Comparison of ENCODE assay signal across 8 mouse cellular contexts in the genomic region with DNA sequence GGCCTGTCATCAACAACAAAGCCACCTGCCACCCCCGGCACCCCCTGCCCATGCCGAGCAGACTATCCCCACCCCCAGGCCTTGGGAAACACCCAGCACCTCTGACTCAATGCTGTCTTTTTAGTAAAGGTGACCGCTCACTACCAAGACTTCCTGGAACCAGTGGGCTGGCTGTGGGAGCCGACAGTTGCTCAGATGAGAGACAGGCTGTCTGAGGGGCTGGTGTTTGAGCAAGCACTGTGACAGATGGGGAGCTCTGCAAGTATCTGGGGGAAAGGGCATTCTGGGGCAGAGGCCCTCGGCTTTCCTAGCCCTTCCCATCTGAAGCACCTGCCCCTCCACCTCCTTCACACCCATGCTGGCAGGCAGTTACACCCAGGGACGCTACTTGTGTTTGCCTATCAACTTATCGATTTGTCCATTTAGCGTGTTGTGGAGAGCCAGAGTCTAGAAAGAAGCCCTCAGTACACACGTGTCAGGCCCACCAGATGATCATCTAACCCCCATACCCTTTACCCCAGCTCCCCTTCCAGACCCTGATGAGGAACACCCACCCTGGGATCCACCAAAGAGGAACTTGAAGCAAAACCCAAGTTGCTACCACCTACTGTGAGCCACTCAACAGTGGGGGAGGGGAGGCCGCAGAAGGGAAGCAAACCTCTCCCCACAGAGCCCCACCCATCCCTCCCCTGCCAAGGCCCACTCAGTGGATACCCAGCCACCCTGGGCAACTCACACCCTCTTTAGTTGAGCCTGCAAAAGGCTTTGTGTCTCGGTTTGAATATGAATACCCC. TPM values are rescaled to one million over a fixed set of nuclear protein-coding genes. Genes with fewer than 3 reads are reported as not detected.
A peak's percentile ranks its signal among the peaks of the same experiment; 100 is the strongest.
DNase-seq lines count a peak whose midpoint lies in the region; ATAC-seq and TF ChIP-seq lines count a peak whose summit lies in the region.

No protein-coding gene starts in this region.

- peak; percentile 67 to 72 for DNase-seq in spleen, adult 18-20 months
- DNase-seq in spleen, adult 12 weeks (ENCODE audit: low spot score) = no peak
- no peak for DNase-seq in hindbrain, embryonic 11.5 days (ENCODE audit: low spot score)
- DNase-seq in lung, postnatal 0 days (ENCODE audit: low spot score) = peak; percentile 36
- DNase-seq in MN1 (ENCODE audit: low spot score) = no peak
- DNase-seq in urinary bladder, postnatal 14 days (ENCODE audit: low spot score) = no peak
- no peak for DNase-seq in left cerebral cortex, postnatal 4 days

- no peak for TF ChIP-seq CTCF in lung, postnatal 0 days (IDR thresholded peaks at IDR 0.05)
- no peak for TF ChIP-seq CTCF in small intestine, adult 2 months (IDR thresholded peaks at IDR 0.05; ENCODE audit: extremely low read depth, insufficient read length, insufficient replicate concordance, low read depth, low read length)

- ATAC-seq in hindbrain, embryonic 11.5 days (ENCODE audit: low FRiP score) = no peak
- ATAC-seq in lung, postnatal 0 days = peak; percentile 25

- H3K4me1 ChIP-seq in hindbrain, embryonic 11.5 days (replicated peaks; ENCODE audit: control insufficient read depth, insufficient read depth, low read length) = peaks cover 31% of the 10 kb centered on the region
- peaks cover under 1% of the 10 kb centered on the region; the same call in 1 of the 2 replicates for H3K4me1 ChIP-seq in lung, postnatal 0 days (ENCODE audit: insufficient read depth, low read depth, low read length)
- H3K4me1 ChIP-seq in small intestine, adult 2 months (ENCODE audit: control insufficient read depth, insufficient read depth, insufficient read length, low read length) = peaks cover 33% of the 10 kb centered on the region

- intact Hi-C loops in left cerebral cortex, postnatal 4 days (cut with DNase I) = no loop called here

- no peak for TF ChIP-seq EP300 in lung, postnatal 0 days (IDR thresholded peaks at IDR 0.05)

- peak overlapping the region; percentile 80 for H3K27ac ChIP-seq in hindbrain, embryonic 11.5 days (ENCODE audit: low read depth, low read length)
- peak overlapping the region; percentile 68 for H3K27ac ChIP-seq in lung, postnatal 0 days (ENCODE audit: low read length)
- H3K27ac ChIP-seq in small intestine, adult 2 months (ENCODE audit: insufficient read depth, low read depth, low read length) = peak overlapping the region; percentile 53

- H3K4me2 ChIP-seq in hindbrain, embryonic 11.5 days (replicated peaks; ENCODE audit: low read depth, low read length) = peak overlapping the region; percentile 9; the same call in 1 of the 2 replicates
- no peak overlapping the region for H3K4me2 ChIP-seq in lung, postnatal 0 days (replicated peaks; ENCODE audit: low read depth, low read length)

- TF ChIP-seq POLR2A in small intestine, adult 2 months (IDR thresholded peaks at IDR 0.05; ENCODE audit: low read depth, low read length) = no peak

- no peaks in the 10 kb centered on the region for H3K36me3 ChIP-seq in hindbrain, embryonic 11.5 days (ENCODE audit: control insufficient read depth, insufficient read depth, low read length)
- H3K36me3 ChIP-seq in lung, postnatal 0 days (ENCODE audit: insufficient read depth, low read length) = no peaks in the 10 kb centered on the region
- no peaks in the 10 kb centered on the region for H3K36me3 ChIP-seq in small intestine, adult 2 months (ENCODE audit: control insufficient read depth, insufficient read depth, low read length)

- no peaks in the 10 kb centered on the region for H3K27me3 ChIP-seq in hindbrain, embryonic 11.5 days (ENCODE audit: control insufficient read depth, insufficient read depth, low read length)
- no peaks in the 10 kb centered on the region for H3K27me3 ChIP-seq in lung, postnatal 0 days (replicated peaks; ENCODE audit: insufficient read depth, low read length)
- no peaks in the 10 kb centered on the region for H3K27me3 ChIP-seq in small intestine, adult 2 months (ENCODE audit: control insufficient read depth, insufficient read depth, low read length)

- peak overlapping the region; percentile 20; the same call in 1 of the 2 replicates for H3K9ac ChIP-seq in hindbrain, embryonic 11.5 days (ENCODE audit: low read depth, low read length)
- no peak overlapping the region for H3K9ac ChIP-seq in lung, postnatal 0 days (replicated peaks; ENCODE audit: low read depth)

- H3K4me3 ChIP-seq in hindbrain, embryonic 11.5 days (ENCODE audit: low read depth, low read length) = no peak overlapping the region
- H3K4me3 ChIP-seq in lung, postnatal 0 days (ENCODE audit: low read depth, low read length) = no peak overlapping the region
- no peak overlapping the region for H3K4me3 ChIP-seq in small intestine, adult 2 months (ENCODE audit: low read depth, low read length)

- H3K9me3 ChIP-seq in hindbrain, embryonic 11.5 days (ENCODE audit: control insufficient read depth, low read length) = no peaks in the 10 kb centered on the region
- H3K9me3 ChIP-seq in lung, postnatal 0 days (ENCODE audit: low read length) = no peaks in the 10 kb centered on the region

- WGBS in hindbrain, embryonic 11.5 days = 47% methylated on average over 11 of the region's 11 CpGs
- WGBS in lung, postnatal 0 days = 37% methylated on average over 11 of the region's 11 CpGs
- 24% methylated on average over 11 of the region's 11 CpGs for WGBS in small intestine, adult 2 months

RNA-seq across cellular contexts. Expression of a gene that starts 57.7 kb away (rescaled TPM):
- 20.9 and 21.7 TPM in 2 replicates for polyA plus RNA-seq in hindbrain, embryonic 11.5 days (2014; fragmentation: Nextera tagmentation; extraction: Ambion mirVana)
- 6.9 and 7.5 TPM in 2 replicates for polyA plus RNA-seq in lung, postnatal 0 days (2015; fragmentation: Nextera tagmentation; extraction: Ambion mirVana)
- polyA plus RNA-seq in small intestine, adult 2 months (2012; rRNA removed) = 15.8 and 20.1 TPM in 2 replicates
- 10 to 100 TPM; 56.7 to 56.9 TPM for total RNA-seq in left cerebral cortex, postnatal 4 days (2021)

Comparison
In these comparisons a context has a peak if more than half of its experiments do, and no peak if none do; other contexts are left out.
1. DNase-seq: peak in spleen, adult 18-20 months (2 of 2) and lung, postnatal 0 days (single experiment); none in spleen, adult 12 weeks (single experiment), hindbrain, embryonic 11.5 days (single experiment), MN1 (single experiment), urinary bladder, postnatal 14 days (single experiment) and left cerebral cortex, postnatal 4 days (single experiment).
2. Peak in every context shown above with its lines, with median percentiles within 50 percentile points of each other: H3K27ac ChIP-seq.